Mouse (Mus musculus) ES-E14 (cell line): ENCODE data around the gene Fkbp5.

ENCODE experiments used
- ZC3H11A ChIP-seq: IDR thresholded peaks from 2 replicates; pipeline ENCODE4 v1.6.1; 2012; ENCODE audit warnings: low read depth, mild to moderate bottlenecking, inconsistent platforms, low read length, borderline replicate concordance
- ZNF384 ChIP-seq: IDR thresholded peaks from 2 replicates; pipeline ENCODE4 v1.6.1; 2012; ENCODE audit warnings: low read depth, low read length, inconsistent platforms

DNA sequence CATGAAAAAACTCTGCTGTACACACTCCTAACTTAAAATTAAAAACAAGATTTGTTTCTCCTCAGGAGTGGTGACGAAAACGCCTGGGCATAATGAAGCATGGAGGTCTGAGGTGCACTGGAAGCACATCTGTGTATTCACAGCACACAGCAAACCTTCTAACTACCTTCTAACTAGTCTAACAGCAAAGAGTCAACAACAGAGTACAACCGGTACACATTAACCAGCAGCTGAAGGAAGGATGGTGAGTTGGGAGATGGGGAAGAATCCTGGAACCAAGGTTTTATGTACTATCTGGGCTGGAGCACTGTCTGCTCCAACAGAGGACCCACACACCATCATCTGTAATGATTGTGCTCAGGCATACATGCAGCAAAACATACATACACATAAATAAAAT is 65.4 kb downstream of the Fkbp5 start:
- no peak for TF ChIP-seq ZNF384
- no peak for TF ChIP-seq ZC3H11A
